Mouse (Mus musculus) left cerebral cortex, postnatal 14 days (tissue): ENCODE data around the gene Fkbp5. TPM values are rescaled to one million over a fixed set of nuclear protein-coding genes. Genes with fewer than 3 reads are reported as not detected.
"Not testable (repeated sequence)": the region's sequence is repeated elsewhere in the genome, so short reads cannot be mapped to it uniquely, and the experiment has no call there.

Experiments used
- DNase-seq, 2 experiments: peaks; one replicate each; pipeline ENCODE4 v3.0.0; 2021 to 2022; ENCODE audit warnings: low spot score in 2 of 2, mixed read lengths in 1 of 2
- intact Hi-C: fragments of 180-260 bp; cut with DNase I; formaldehyde crosslinking; loops from one replicate; pipeline ENCODE4 v1.15.1; 2025
- total RNA-seq, 2 experiments: library from RNA; stranded (reverse); gene quantifications; 2 replicates each; pipeline ENCODE4 v1.2.3; 2021

Fkbp5 gene
- total RNA-seq, 2 experiments from 2014 or later: 29.0 to 52.6 TPM

DNA sequence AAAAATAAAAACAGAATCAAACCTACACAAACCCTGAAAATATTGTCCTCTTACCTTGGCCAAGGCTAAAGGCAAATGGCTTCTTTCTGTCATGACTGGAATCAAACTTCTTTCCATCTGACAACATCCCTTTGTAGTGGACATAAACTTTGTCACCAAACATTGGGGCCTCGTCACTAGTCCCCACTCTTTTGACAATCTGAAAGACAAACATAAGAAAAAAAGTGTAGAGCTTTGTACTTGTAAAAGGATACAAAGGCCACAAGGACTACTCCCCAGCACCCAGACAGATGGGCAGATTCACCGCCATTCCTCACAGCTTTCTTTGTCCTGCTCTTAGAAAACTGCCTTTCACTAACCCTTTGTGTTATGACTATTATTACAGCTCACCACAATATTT lies 79.4 kb downstream of the Fkbp5 start:
- DNase-seq: no peak
- intact Hi-C loops: no loop called here

DNA sequence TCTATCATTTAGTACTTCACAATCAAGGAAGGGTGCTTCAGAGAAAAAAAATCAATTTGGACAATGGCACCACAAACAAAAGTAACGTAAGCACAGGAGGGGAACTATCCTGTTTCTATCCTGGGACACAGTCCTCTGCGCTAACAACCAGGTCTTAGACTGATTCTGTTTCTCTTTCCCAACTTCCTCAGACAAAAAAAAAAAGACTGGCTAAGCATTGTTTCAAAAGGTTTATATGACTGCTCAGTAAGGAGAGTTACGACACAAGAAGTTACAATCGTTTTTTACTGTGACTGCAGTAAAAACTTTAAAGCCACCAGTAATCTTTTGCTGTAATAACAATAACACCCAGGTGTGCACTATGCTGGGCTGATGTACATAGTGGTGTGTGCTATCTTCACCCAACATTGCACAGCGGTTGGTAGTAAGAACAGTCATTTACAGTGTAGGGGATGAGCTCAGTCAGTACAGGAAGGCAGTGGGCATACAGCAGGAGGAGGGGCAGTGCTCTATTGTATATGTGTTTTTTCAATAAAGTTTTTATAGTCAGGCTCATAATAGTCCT lies 82.3 kb downstream of the Fkbp5 start:
- no peak for DNase-seq
- intact Hi-C loops: no loop called here

DNA sequence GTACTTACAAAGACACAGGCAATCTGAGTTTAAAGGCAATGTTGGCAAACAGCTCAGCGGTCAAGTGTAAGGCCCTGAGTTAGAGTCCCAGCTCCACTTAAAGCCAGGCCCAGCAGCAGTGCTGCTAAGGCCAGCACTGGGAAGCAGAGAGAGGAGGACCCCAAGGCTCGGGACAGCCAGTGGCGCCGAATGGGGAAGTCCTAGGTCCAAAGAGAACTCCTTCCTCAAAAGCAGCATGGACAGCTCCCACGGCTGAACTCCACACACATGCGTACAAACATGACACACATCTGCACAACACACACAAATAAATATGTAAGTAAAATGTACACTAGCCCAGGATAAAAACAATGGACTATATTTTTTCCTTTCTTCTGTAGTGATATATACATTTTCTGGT lies 84.3 kb downstream of the Fkbp5 start:
- intact Hi-C loops: no loop called here

DNA sequence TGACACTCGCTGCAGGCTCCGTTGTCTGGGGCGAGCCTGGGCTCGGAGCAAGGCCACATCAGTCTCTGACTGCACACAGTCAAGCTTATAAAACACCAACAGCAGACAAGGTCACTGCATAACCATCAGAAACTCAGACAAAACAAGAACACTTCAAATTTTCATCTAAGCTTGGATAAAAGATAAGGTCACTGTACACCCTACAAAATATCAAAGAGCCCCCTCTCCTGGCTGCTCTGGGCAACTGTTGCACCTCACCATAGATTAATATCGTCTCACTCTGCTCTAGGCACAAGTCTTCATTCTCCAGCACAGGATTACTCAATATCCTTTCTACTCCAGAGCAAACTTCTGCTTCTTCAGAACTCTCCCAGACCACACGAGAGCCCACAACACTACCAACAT lies 85.4 kb downstream of the Fkbp5 start:
- no peak for DNase-seq
- intact Hi-C loops: no loop called here

More for the DNA sequence above, 84.3 kb downstream of the Fkbp5 start:
- no peak for DNase-seq

DNA sequence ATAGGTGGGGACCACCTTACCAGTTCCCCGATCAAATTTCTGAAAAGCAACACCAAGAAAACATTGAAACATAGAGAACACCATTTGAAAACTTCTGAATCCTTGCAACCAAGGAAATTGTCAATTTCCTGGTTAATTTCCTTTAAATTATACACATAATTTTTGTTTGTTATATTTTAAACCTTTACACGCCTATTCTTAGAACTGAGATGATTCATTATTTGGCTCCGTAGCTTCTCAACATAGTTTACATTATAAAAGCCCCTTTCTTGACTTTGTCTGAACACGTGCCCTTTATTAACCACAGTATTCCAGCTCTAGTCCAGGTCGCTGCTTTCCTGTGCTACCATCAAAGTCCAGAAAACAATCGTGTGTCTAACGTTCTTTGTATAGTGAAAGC lies 86.3 kb downstream of the Fkbp5 start:
- intact Hi-C loops: no loop called here
- DNase-seq: no peak

DNA sequence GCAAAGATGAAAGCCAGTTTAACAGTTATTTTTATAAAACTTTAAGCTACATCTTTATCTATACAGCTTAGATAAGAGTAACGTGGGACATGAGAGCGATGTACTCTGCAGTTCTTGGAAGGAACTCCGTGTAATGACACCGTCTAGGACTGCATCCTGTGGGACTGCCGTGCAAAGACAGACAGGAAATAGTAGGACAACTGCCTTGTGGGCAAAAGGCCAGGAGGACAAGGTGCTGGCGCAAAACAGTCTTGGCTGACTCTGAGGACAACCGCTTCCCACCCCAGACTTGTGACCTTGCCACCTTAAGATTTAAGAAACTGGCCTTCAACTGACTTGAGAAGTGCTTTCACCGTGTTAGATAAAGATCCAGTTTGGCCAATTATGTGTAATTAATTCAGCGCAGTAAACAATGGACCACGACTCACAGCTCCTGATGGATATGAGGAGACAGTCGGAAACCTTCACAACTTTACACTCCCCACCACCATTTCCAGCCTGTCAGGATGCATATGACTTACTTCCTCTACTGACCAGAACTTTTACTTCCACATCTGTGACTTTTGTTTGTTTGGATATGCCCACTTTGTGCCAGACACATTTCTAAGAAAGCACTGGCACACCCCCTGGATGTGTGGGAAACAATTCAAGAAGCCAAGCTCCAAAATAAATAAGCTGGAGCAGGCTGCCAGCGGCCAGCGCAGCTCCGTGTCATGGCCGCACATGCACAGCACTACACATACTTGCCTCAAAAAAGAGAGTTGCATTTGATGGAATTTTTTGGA lies 88.7 kb downstream of the Fkbp5 start:
- intact Hi-C loops: no loop called here

DNA sequence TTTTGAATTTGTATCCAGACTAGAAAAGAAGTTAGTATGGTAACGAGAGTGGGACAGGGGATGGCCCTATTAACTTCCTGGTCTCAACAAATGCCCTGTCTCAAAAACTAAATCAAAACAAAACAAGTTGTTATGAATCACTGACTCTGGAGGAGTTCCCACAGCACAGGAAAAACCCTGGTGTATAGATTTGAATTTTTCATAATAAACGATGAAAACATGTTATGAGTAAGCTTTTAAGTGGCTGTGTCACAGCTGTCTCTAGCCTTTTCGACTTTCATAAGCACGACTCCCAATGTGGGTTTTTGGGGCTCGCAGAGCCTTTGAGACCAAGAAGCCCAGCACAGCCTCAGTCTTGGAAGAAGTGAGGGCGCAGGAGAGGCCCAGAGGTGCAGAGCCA lies 89.7 kb downstream of the Fkbp5 start:
- intact Hi-C loops: no loop called here
- no peak for DNase-seq

More for the DNA sequence above, 88.7 kb downstream of the Fkbp5 start:
- peak in 1 of 2 experiments; percentile 43 for DNase-seq

DNA sequence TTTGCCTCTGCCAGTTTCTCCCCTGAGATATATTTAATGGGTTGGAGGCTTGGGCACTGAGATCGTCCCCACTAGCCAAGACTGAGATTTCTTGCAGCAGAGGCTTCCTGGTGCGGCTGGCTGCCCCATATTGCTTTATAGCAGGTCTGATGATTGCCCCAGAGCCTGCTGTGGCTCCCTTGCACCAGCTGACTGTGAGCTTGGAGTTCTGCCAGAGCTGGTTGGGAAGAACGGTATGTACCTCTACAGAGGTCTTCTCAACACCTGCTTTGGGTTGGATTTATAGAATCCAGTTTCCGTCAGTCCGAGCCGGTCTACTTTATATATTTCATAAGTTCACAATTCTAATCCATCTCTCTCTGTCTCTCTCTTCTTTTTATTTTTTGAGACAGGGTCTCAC lies 93.0 kb downstream of the Fkbp5 start:
- intact Hi-C loops: no loop called here
- no peak for DNase-seq

DNA sequence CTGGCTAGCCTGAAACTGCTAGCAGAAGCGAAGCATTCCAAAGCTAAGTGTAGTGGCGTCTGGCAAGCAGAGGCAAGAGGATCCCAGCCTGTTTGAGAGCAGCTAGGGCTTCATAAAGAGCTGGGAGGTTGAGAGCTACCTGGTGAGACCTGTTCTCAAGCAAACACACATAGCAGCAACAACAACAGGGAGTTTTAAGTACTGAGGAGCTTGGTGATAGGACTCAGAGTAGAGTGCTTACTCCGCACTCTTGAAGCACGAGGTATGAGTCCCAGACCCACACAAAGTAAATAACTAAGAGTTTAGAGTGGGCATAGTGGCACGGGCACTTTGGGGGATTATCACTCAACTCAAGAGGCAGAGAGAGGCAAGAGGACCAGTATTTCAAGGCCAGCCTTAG lies 96.3 kb downstream of the Fkbp5 start:
- intact Hi-C loops: no loop called here
- no peak for DNase-seq

DNA sequence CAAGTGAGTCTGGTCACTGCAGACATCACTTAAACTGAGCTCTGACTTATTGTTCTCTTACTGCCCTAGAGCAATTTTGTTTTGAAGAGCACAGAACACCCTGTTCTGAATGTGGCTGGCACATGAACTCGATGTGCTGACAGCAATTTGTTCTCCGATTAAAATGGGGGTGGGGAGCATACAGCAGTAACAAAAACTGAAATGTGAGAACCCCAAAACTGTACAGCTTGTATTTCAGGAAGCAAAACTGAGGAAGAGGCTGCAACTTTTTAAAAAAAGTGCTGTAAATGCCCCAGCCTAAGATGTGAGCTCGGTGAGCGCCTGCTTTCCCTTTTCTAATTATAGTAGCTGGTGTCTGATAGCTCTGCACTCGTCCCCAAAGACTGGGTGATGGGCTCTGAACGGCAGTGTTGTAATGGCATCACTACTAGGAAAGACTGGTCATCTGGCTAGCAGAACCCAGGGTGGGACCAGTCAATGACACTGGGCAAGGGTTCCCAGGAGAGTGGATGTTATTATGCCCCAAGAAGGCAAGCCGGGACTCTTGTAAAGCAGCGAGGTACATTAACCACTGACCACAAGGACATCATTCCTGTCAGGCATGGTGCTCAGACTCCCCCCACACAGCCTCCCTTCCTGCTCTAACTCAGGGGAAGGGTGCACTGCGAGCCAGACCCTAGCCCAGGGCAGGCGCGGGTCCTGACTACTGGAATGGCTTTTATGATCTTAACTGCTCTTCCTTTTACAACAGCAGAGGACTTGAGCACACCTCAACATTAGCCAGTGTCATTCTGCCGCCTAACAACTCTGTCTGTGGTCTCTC lies 96.9 kb downstream of the Fkbp5 start:
- DNase-seq: peak in 1 of 2 experiments; percentile 64
- intact Hi-C loops: no loop called here

DNA sequence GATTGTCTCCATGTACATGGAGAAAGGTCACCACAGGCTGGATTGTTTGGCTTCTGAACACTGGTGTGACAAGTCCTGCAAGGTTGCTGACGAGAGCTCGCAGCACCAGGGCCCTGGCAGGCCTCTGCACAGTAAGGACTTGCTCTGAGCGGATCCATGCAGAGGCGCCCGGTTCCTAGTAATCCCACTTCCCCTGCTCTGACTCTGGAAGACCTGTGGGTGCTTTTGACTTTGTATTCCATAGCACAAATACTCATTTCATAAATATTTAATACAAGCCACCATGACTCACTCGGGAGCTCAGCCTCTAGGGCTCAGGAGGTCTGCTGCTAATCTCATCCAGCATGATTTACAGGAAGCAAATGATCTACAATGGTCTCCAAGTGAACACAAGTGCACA lies 97.7 kb downstream of the Fkbp5 start:
- intact Hi-C loops: no loop called here
- no peak for DNase-seq

DNA sequence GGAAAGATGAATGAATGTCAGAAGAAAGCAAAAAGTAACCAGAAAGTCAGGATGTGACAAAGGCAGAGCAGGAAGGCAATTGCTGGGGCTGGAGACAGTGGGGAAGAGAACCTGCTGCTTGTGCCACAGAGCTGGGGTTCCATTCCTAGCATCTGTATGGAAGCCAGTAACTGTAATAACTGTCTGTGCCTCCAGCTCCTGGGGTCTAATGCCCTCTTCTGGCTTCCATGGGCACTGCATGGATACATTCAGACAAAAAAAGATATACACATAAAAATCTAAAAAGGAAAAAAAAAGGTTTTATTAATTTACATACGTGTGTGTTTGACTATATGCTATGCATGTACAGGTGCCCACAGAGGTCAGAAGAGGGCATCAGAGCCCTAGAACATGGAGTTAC lies 98.4 kb downstream of the Fkbp5 start:
- intact Hi-C loops: no loop called here
- peak in 1 of 2 experiments; percentile 26 for DNase-seq

DNA sequence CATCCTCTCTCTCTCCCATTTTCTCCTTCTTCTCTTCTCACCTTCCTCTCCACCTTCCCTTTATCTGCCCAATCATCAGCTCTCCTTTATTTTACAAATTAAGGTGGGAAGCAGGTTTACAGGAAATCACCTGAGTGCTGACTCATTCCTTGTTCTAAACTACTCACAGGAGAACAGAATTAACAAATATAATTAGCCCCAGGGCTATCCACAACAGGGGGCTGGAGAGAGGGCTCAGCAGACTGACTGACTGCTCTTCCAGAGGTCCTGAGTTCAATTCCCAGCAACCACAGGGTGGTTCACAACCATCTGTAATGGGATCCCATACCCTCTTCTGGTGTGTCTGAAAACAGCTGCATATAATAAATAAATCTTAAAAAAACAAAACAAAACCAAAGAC lies 98.8 kb downstream of the Fkbp5 start:
- DNase-seq, intact Hi-C loops: not testable (repeated sequence)

DNA sequence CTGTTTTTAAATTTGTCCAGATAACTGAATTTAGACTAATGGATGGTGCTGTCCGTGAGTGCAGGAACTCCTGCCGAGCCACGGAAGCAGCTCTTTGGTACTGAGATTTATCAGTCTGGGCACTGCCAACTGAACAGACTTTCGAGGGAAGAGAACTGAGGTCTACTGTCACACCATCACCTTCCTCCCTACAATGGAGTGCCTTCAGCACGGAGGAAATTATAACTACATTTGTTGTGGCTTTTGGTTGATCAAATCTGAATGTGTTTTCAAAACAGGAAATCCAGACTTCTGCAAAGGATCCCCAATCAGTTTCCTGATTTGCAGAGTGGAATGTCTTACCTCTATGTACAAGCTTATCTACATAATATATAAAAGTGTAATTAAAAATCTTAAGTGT lies 99.6 kb downstream of the Fkbp5 start:
- no peak for DNase-seq
- intact Hi-C loops: no loop called here

DNA sequence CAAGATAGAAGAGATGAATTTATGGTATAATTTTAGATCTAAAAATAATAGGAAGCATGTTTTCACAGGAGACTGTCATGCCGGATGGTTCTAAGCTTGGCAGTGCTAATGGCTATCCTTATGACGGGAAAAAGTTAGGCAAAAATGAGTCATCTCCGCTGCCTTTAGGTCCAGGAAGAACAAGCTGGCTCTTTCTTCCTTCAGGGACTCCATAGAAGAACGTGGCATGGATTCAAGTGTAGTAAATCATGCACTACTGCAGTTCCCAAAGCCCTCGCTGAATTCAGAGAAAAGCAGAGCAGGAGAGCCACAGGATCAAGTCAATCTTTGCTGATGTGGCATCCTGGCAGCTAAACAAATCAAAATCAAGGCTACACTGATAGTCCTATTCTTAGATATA lies 102.1 kb downstream of the Fkbp5 start:
- DNase-seq: peak in 1 of 2 experiments; percentile 26
- intact Hi-C loops: no loop called here

DNA sequence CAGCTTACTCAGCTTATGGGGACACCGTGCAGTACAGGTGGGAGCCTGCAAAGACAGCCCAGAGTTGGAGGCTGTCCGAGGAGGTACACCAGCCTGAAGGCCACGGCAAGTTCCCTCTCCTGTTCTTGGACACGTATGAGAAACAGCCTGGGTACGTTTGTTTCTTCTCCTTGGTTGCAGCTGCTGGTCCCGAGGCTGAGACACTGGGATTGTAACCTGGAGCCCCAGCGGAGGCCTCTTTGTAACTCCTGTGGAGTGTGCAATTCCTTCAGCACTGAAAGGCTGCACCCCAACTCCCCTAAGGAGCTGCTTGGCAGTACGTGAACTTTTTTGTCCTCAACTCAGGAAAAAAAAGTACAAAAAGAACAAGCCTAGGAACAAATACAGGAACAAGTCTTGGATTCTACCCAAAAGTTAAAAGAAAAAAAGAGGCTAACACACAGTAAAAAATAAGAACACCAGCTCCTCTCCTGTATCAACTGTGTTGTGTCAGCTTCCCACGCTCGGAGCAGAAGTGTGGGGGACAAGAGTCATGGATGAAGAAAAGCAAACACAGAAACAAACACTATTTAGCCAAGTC lies 105.9 kb downstream of the Fkbp5 start:
- peak in 1 of 2 experiments; percentile 54 for DNase-seq
- intact Hi-C loops: no loop called here

DNA sequence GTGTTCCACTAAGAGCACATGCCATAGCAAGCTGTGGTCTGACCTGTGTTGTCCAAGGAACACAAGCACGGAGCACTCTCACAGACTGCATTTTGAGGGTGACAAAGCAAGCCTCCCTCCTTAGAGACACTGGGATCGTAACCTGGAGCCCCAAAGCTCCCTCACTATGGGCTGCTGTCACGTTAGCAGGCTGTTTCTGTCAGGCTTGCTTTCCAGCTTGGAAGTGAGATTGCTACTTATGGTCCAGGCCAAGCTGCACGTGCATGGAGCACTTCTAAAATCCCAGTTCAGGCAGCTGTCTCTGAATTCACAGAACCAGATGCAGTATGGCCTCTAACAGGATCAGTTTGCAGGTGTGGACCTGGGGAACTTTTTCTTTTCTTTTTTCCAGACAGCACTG lies 106.6 kb downstream of the Fkbp5 start:
- intact Hi-C loops: no loop called here
- DNase-seq: no peak

DNA sequence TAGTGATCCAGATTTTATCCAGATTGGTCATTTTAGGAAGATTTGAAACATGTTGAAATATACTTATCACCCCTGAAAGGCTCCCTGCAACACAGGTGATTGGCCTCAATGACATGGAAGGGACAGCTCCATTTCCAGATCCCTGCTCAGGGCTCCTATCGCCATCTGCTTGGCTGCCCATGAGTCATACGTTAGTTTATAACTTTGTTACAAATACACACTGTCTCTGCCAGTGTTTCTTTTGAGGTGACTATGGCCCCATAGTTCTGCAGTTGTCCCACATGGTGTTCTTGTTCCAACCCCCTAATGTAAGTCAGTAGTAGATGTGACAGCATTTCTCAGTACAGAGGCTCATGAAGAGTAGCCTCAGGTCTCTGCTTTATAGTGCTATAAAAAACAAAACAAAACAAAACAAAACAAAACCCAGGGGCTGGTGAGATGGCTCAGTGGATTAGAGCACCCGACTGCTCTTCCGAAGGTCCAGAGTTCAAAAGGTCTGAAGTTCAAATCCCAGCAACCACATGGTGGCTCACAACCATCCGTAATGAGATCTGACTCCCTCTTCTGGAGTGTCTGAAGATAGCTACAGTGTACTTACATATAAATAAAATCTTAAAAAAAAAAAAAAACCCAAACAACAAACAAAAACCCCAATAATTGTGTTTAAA lies 108.9 kb downstream of the Fkbp5 start:
- intact Hi-C loops: no loop called here
- no peak for DNase-seq

DNA sequence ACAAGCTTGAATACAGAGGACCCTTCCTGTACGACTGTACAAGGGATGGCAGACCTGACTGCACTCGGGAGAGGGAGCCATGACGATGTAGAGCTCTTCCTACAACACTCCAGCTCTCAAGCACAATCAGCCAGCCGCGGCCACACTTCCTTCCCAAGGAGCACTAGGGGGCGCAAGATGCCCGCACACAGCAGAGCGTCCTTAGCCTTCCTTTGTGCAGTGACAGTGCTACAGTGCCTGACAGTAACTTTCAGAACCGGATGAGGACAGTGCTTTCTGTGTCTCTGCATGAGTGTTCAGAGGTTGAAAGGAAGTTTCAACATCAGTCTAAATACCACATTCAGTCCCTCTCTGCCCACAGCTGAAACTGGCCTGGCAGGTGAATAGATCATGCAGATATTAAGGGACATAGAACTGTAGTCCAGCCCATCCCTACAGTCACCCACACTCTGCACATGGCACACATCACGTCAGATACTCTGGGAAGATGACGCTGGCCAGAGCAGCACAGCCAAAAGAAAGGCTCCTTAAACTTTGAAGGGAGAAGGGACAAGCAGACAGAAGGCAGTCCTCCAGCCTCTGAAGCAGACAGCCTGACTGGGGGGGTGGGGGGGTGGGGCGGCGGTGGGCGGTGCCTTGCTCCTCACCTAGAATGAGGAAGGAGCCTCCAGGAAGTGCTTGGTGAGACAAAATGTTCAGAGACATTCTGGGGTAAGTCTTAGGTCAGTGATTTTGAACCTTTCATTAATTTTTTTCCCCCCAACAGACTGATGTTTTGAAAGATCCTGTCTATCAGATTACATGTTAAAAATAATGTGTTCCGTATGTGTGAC lies 109.7 kb downstream of the Fkbp5 start:
- DNase-seq: peak; percentile 88 to 92
- intact Hi-C loops: loop anchor here (1.0 to 2.0 kb wide), 2 partner anchors 49 to 121 kb away; no protein-coding TSS in a partner anchor
